Mouse (Mus musculus) hindbrain, embryonic 16.5 days (tissue): ENCODE measurements around the gene Gm49395. TPM values are rescaled to one million over a fixed set of nuclear protein-coding genes. Genes with fewer than 3 reads are reported as not detected.

ENCODE experiments used
- ATAC-seq: fragments of 200-750 bp; cut with Nextera tagmentation; 2 replicates; pipeline ENCODE4 v1.8.0; 2017; ENCODE audit warnings: moderate TSS enrichment, moderate library complexity
- H3K27ac ChIP-seq: fragments of 300-500 bp; sonication (generic); 2 replicates; pipeline ENCODE4 v1.5.1; 2014; ENCODE audit warnings: low read depth, mild to moderate bottlenecking, control low read depth, low read length, moderate library complexity
- H3K27me3 ChIP-seq: fragments of 300-500 bp; sonication (generic); replicated peaks from 2 replicates; pipeline ENCODE4 v1.6.1; 2014; ENCODE audit warnings: low read length; ENCODE audit not compliant: control insufficient read depth, insufficient read depth
- H3K36me3 ChIP-seq: fragments of 300-500 bp; sonication (generic); 2 replicates; pipeline ENCODE4 v1.6.1; 2014; ENCODE audit warnings: mild to moderate bottlenecking, low read length, moderate library complexity, mixed read lengths; ENCODE audit not compliant: control insufficient read depth, insufficient read depth
- H3K4me1 ChIP-seq: fragments of 300-500 bp; sonication (generic); 2 replicates; pipeline ENCODE4 v1.6.1; 2014; ENCODE audit warnings: low read depth, low read length; ENCODE audit not compliant: control insufficient read depth, insufficient read depth
- H3K4me2 ChIP-seq: fragments of 300-500 bp; sonication (generic); 2 replicates; pipeline ENCODE4 v1.6.1; 2014; ENCODE audit warnings: mild to moderate bottlenecking, low read length, control low read depth, moderate library complexity
- H3K4me3 ChIP-seq: fragments of 300-500 bp; sonication (generic); 2 replicates; pipeline ENCODE4 v1.5.1; 2014; ENCODE audit warnings: mild to moderate bottlenecking, low read length, control low read depth, moderate library complexity
- H3K9ac ChIP-seq: fragments of 300-500 bp; sonication (generic); 2 replicates; pipeline ENCODE4 v1.6.1; 2014; ENCODE audit warnings: low read depth, mild to moderate bottlenecking, control low read depth, low read length, moderate library complexity
- H3K9me3 ChIP-seq: fragments of 300-500 bp; sonication (generic); 2 replicates; pipeline ENCODE4 v1.6.1; 2014; ENCODE audit warnings: mild to moderate bottlenecking, low read length, moderate library complexity; ENCODE audit not compliant: control insufficient read depth
- WGBS: fragments of 180-500 bp; shearing (Covaris S2); extraction: QIAGEN DNeasy Blood & Tissue Kit; methylation state at CpG from one replicate; pipeline ENCODE4 v1.1.7; 2014; 5-methylcytosine and 5-hydroxymethylcytosine counted together
- polyA plus RNA-seq: library from polyadenylated mRNA; unstranded; fragments of >200 nt; fragmentation: Nextera tagmentation; extraction: Ambion mirVana; gene quantifications from 2 replicates; pipeline ENCODE4 v1.2.1, GENCODE M21; 2015

The Gm49395 gene
- polyA plus RNA-seq, 1 experiment from 2014 or later = 3.4 TPM

GRCm38 (mm10) chr13:115130035-115130434 lies 28.3 kb upstream of the Gm49395 start:
- 93% methylated on average over 2 of the region's 2 CpGs for WGBS
- Histone ChIP-seq H3K36me3 (no peaks in the 10 kb centered on the region), H3K4me3 (no peak overlapping the region), H3K9me3 (no peaks in the 10 kb centered on the region), H3K4me1 (no peaks in the 10 kb centered on the region), H3K27ac (no peak overlapping the region), H3K9ac (no peak overlapping the region), H3K27me3 (no peaks in the 10 kb centered on the region), H3K4me2 (no peak overlapping the region)
- ATAC-seq = no peak

GRCm38 (mm10) chr13:115127826-115128225 lies 26.1 kb upstream of the Gm49395 start:
- 82% methylated on average over 1 of the region's 1 CpGs for WGBS
- no peak overlapping the region for H3K4me3 ChIP-seq
- H3K36me3 ChIP-seq = no peaks in the 10 kb centered on the region
- no peaks in the 10 kb centered on the region for H3K9me3 ChIP-seq
- no peak overlapping the region for H3K4me2 ChIP-seq
- H3K4me1 ChIP-seq = no peaks in the 10 kb centered on the region
- H3K9ac ChIP-seq = no peak overlapping the region
- H3K27ac ChIP-seq = no peak overlapping the region
- ATAC-seq = no peak
- no peaks in the 10 kb centered on the region for H3K27me3 ChIP-seq

GRCm38 (mm10) chr13:115126534-115126933 lies 24.8 kb upstream of the Gm49395 start:
- Histone ChIP-seq H3K4me2 (no peak overlapping the region), H3K9me3 (no peaks in the 10 kb centered on the region), H3K27me3 (no peaks in the 10 kb centered on the region), H3K4me3 (no peak overlapping the region), H3K9ac (no peak overlapping the region), H3K36me3 (no peaks in the 10 kb centered on the region), H3K4me1 (no peaks in the 10 kb centered on the region), H3K27ac (no peak overlapping the region)
- 97% methylated on average over 2 of the region's 2 CpGs for WGBS
- no peak for ATAC-seq

GRCm38 (mm10) chr13:115125130-115125529 lies 23.4 kb upstream of the Gm49395 start:
- ATAC-seq = no peak
- Histone ChIP-seq H3K27ac (no peak overlapping the region), H3K9ac (no peak overlapping the region), H3K27me3 (no peaks in the 10 kb centered on the region), H3K36me3 (no peaks in the 10 kb centered on the region), H3K4me2 (no peak overlapping the region), H3K9me3 (no peaks in the 10 kb centered on the region), H3K4me3 (no peak overlapping the region), H3K4me1 (no peaks in the 10 kb centered on the region)
- WGBS = 90% methylated on average over 4 of the region's 4 CpGs

- Histone ChIP-seq H3K27ac (no peak overlapping the region), H3K27me3 (no peaks in the 10 kb centered on the region), H3K36me3 (no peaks in the 10 kb centered on the region), H3K9ac (no peak overlapping the region), H3K4me1 (no peaks in the 10 kb centered on the region), H3K4me2 (no peak overlapping the region), H3K9me3 (no peaks in the 10 kb centered on the region), H3K4me3 (no peak overlapping the region)
- ATAC-seq = no peak
- 80% methylated on average over 1 of the region's 1 CpGs for WGBS
Observed at GRCm38 (mm10) chr13:115124521-115124920, 22.8 kb upstream of the Gm49395 start.

GRCm38 (mm10) chr13:115118756-115119155 lies 17.0 kb upstream of the Gm49395 start:
- no peak overlapping the region for H3K4me3 ChIP-seq
- no peak for ATAC-seq
- H3K36me3 ChIP-seq = no peaks in the 10 kb centered on the region
- no peak overlapping the region for H3K27ac ChIP-seq
- no peaks in the 10 kb centered on the region for H3K27me3 ChIP-seq
- no peaks in the 10 kb centered on the region for H3K4me1 ChIP-seq
- no peak overlapping the region for H3K9ac ChIP-seq
- H3K9me3 ChIP-seq = no peaks in the 10 kb centered on the region
- WGBS = 53% methylated on average over 5 of the region's 5 CpGs
- no peak overlapping the region for H3K4me2 ChIP-seq

- Histone ChIP-seq H3K4me3 (no peak overlapping the region), H3K27me3 (no peaks in the 10 kb centered on the region), H3K4me2 (no peak overlapping the region), H3K9me3 (no peaks in the 10 kb centered on the region), H3K27ac (no peak overlapping the region), H3K9ac (no peak overlapping the region), H3K4me1 (no peaks in the 10 kb centered on the region), H3K36me3 (no peaks in the 10 kb centered on the region)
- ATAC-seq = no peak
- WGBS = 83% methylated on average over 3 of the region's 3 CpGs
Observed at GRCm38 (mm10) chr13:115118195-115118594, 16.5 kb upstream of the Gm49395 start.

GRCm38 (mm10) chr13:115116930-115117621 lies 15.4 kb upstream of the Gm49395 start:
- H3K27me3 ChIP-seq = no peaks in the 10 kb centered on the region
- H3K4me1 ChIP-seq = no peaks in the 10 kb centered on the region
- no peaks in the 10 kb centered on the region for H3K9me3 ChIP-seq
- no peak overlapping the region for H3K4me2 ChIP-seq
- H3K36me3 ChIP-seq = no peaks in the 10 kb centered on the region
- ATAC-seq = no peak
- WGBS = 89% methylated on average over 3 of the region's 3 CpGs
- H3K9ac ChIP-seq = no peak overlapping the region
- H3K27ac ChIP-seq = no peak overlapping the region
- no peak overlapping the region for H3K4me3 ChIP-seq

GRCm38 (mm10) chr13:115109628-115110027 lies 7.9 kb upstream of the Gm49395 start:
- WGBS = 82% methylated on average over 4 of the region's 4 CpGs
- H3K9me3 ChIP-seq = no peaks in the 10 kb centered on the region
- no peaks in the 10 kb centered on the region for H3K27me3 ChIP-seq
- no peaks in the 10 kb centered on the region for H3K4me1 ChIP-seq
- no peaks in the 10 kb centered on the region for H3K36me3 ChIP-seq
- no peak overlapping the region for H3K9ac ChIP-seq
- no peak overlapping the region for H3K27ac ChIP-seq
- H3K4me2 ChIP-seq = no peak overlapping the region
- no peak for ATAC-seq
- H3K4me3 ChIP-seq = no peak overlapping the region
